Mouse (Mus musculus) layer of hippocampus, adult 8-10 months (tissue): Measurements from ENCODE around the gene Fbxo6. TPM values are rescaled to one million over a fixed set of nuclear protein-coding genes. Genes with fewer than 3 reads are reported as not detected.
"Not testable (repeated sequence)": the region's sequence is repeated elsewhere in the genome, so short reads cannot be mapped to it uniquely, and the experiment has no call there.

Experiments used
- DNase-seq, 2 experiments: peaks; one replicate each; pipeline ENCODE4 v3.0.0; 2022; ENCODE audit warnings: low spot score in 2 of 2
- total RNA-seq, 4 experiments: library from RNA; stranded (reverse); gene quantifications; 2 replicates each; pipeline ENCODE4 v1.2.4; 2022

Fbxo6 gene
- 10 to 100 TPM; 29.4 to 34.0 (median 31.1) TPM for total RNA-seq

- DNase-seq: peak; percentile 76 to 77
Measured at GRCm38 (mm10) chr4:148151267-148152168, at the start of gene Fbxo6. Fbxo6 (minus strand) TSS chr4:148152140.

DNA sequence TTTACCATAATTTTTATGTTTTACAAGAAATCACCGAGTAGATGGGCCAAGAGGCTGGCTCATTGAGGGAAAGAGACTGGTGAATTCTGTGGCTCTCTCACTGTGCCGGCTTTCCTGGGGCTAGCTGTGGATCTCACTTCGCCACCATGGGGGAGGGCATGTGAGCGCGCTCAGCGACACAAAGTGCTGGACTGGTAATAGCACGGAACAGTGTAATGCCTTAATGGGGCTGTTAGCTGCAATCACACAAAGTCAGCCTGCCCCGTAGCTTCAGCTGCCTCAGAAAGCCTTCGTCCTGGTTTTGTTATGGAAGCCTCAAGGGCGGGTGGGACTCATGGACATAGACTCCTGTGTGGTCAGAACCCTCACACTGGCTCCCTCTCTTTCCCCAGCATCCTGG lies 46.8 kb upstream of the Fbxo6 start:
- no peak for DNase-seq

- DNase-seq: no peak
Measured at GRCm38 (mm10) chr4:148194400-148194799, 42.5 kb upstream of the Fbxo6 start.

GRCm38 (mm10) chr4:148192707-148193245 lies 40.8 kb upstream of the Fbxo6 start:
- no peak for DNase-seq

DNA sequence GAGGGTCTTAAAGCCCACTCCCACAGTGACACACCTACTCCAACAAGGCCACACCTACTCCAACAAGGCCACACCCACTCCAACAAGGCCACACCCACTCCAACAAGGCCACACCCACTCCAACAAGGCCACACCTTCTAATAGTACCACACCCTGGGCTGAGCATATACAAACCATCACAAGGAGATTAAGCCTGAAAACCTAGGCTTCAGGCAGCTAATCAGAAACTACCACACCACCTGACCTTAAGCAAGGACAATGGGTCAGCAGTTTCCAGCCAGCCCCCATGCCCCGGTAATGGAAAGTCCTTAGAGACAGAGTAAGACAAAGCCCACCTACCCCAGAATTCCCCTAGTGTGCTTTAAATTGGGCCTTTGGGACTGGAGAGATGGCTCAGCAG lies 36.8 kb upstream of the Fbxo6 start:
- DNase-seq: not testable (repeated sequence)

DNA sequence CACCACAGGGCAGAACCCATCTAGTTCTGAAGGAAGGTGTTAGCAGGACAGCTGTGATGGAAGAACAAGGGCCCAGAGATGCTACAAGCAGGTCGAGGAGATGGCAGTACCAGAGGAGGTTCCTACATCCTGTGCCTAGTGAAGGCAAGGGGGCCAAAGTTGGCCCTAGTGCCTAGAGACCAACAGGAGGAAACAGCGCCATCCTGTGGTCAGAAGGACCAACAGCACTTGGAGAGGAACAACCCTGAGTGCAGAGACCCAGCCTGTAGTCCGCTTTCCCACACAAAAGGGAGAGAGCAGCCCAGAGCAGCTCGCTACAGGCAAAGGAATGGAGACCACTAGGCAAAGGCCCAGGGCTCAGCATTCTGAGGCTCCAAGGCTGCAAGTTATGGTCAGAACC lies 33.9 kb upstream of the Fbxo6 start:
- DNase-seq: no peak

- DNase-seq: no peak
Measured at GRCm38 (mm10) chr4:148184564-148184963, 32.6 kb upstream of the Fbxo6 start.

DNA sequence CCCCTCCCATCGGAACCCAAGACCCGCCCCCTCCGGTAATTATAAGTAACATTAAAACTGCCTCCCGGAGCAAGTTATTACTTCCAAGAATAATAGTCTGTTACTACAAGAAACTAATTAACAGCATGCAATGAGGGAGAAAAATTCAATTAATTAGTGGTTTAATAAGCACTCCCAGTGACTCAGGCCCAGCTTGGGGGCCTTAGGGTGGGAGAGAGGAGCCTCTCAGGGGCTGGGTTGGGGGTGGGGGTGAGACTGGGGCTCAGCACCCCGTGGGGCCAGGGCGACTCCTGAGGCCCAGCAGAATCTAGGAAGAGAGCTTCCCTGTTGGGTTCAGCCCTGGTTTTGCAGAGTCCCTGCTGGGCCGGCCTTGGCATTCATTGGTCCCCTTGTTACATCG lies 30.4 kb upstream of the Fbxo6 start:
- no peak for DNase-seq

- DNase-seq: no peak
Measured at GRCm38 (mm10) chr4:148181483-148181882, 29.5 kb upstream of the Fbxo6 start.

DNA sequence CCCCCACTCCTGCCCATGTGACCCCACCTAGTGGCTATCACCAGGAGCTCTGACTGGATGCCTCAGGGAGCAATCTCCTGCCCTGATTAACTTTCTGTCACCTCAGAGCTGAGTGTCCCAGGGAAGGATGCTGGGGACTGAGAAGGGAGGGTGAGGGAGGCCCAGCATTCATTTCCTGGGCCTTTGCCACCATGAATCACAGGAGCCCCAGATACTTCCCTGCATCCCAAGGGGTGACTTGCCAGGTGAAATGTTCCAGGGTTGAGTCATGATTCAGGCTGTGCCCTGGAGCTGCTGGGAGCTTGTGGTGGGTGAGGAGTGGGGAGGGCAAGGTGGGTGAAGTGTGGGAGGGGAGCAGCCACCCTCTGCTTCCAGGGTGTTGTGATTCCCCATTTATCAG lies 25.8 kb upstream of the Fbxo6 start:
- no peak for DNase-seq

DNA sequence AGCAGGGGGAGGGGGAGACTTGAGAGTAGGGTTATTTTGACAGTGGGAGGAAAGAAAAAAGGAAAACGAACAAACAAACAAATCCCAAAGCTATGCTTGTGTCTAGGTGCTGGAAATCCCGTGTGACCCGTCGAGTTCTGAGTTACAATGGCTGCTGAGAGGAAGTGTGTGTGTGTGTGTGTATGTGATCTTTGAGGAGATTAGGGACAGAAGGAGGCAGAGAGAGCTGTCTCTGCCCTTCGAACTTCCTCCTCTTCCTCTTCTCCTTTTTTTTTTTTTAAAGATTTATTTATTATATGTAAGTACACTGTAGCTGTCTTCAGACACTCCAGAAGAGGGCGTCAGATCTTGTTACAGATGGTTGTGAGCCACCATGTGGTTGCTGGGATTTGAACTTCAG lies 24.7 kb upstream of the Fbxo6 start:
- DNase-seq: not testable (repeated sequence)

- DNase-seq: peak in 1 of 2 experiments; percentile 32
Measured at GRCm38 (mm10) chr4:148174495-148174862, 22.5 kb upstream of the Fbxo6 start.

GRCm38 (mm10) chr4:148173811-148174494 lies 22.0 kb upstream of the Fbxo6 start:
- peak in 1 of 2 experiments; percentile 52 for DNase-seq

- no peak for DNase-seq
Measured at GRCm38 (mm10) chr4:148171261-148171660, 19.3 kb upstream of the Fbxo6 start.

- peak; percentile 46 to 68 for DNase-seq
Measured at GRCm38 (mm10) chr4:148170842-148171241, 18.9 kb upstream of the Fbxo6 start.

GRCm38 (mm10) chr4:148169586-148169985 lies 17.6 kb upstream of the Fbxo6 start:
- DNase-seq: no peak

- DNase-seq: no peak
Measured at GRCm38 (mm10) chr4:148168287-148168686, 16.3 kb upstream of the Fbxo6 start.

GRCm38 (mm10) chr4:148166986-148167385 lies 15.0 kb upstream of the Fbxo6 start:
- peak in 1 of 2 experiments; percentile 75 for DNase-seq

DNA sequence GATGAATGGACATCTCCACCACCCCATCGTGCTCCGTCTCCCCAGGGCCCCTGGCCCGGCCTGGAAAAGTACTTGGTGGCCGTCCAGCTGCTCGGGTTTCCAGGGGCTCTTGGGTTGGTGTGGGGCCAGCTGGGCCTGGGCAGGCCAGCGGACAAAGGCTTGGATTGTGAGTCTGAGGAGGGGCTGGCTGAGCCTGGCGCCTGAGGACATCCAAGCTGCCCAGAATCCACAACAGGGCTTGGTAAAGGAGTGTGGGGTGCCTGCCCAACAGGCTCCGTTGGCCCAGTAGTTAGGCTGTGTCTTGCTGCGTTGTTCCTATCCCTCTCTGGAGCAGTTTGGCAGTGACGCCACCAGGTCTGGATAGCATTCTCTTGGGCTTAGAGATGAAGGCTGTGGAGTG lies 14.5 kb upstream of the Fbxo6 start:
- peak; percentile 87 to 91 for DNase-seq

GRCm38 (mm10) chr4:148165551-148165950 lies 13.6 kb upstream of the Fbxo6 start:
- no peak for DNase-seq

- no peak for DNase-seq
Measured at GRCm38 (mm10) chr4:148164461-148164860, 12.5 kb upstream of the Fbxo6 start.

DNA sequence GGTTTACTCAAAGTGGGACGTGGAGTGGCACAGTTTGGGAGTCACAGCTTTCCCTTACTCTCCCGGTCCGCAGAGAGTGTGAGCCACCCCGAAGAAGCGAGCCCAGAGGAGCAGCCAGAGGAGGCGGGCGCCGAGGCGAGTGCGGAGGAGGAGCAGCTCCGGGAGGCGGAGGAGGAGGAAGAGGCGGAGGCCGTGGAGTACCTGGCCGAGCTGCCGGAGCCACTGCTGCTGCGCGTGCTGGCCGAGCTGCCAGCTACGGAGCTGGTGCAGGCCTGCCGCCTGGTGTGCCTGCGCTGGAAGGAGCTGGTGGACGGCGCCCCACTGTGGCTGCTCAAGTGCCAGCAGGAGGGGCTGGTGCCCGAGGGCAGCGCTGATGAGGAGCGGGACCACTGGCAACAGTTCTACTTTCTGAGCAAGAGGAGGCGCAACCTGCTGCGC lies 12.1 kb upstream of the Fbxo6 start:
- DNase-seq: peak; percentile 81 to 82
